Mouse (Mus musculus): Measurements from ENCODE around the gene Fgf3.

GRCm38 (mm10) chr7:144796986-144797735, 40.7 kb upstream of the Fgf3 start:
- TF ChIP-seq CTCF (IDR thresholded peaks at IDR 0.05; ENCODE audit: low read depth) (no peak), EP300 (optimal IDR thresholded peaks at IDR 0.05) (no peak)

All from stomach, postnatal 0 days (tissue).